Mouse (Mus musculus): ENCODE measurements around the gene Lce3e.

DNA sequence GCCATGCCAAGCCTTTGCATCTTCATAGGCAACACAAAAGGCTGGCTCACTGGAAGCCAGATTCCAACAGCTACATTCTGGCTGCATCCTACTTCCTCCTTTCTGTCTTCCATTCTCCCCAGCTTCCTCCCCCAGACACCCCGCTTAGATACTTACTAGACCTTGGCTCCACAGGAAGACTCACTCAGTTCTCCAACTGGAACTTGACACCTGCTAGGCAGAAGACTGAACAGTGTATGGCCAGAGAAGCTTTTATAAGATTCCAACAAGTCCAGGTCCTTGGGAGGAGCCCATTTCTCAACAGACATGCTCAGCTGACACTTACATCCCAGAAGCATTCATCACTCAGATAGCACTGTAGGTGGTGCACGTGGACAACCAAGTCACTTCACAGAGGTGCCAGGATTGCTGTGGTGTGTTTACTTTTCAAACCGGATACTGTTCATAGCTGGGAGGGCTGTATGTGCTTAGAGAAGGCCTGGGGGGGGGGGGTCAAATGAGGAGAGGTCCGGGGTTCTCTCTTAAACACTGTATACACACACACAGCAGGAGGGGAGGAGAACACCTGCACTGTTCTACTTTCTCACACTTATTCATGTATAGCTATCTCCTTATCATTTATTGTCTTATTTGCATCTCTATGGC lies 48.7 kb downstream of the Lce3e start, which contains the start of gene Crct1:
- TF ChIP-seq POLR2A (IDR thresholded peaks at IDR 0.05; ENCODE audit: insufficient read length, low read depth) (no peak), POLR2AphosphoS2 (IDR thresholded peaks at IDR 0.05; ENCODE audit: insufficient read length, low read depth) (no peak), TCF12 (IDR thresholded peaks at IDR 0.05; ENCODE audit: insufficient read depth, poor library complexity, severe bottlenecking) (no peak), MAX (IDR thresholded peaks at IDR 0.05; ENCODE audit: low read depth) (no peak), USF1 (IDR thresholded peaks at IDR 0.05; ENCODE audit: low read depth) (no peak), MYOG (IDR thresholded peaks at IDR 0.05; ENCODE audit: control insufficient read depth in 1 of 3, insufficient read depth in 1 of 3, insufficient read length in 2 of 3, low read depth in 2 of 3) (no peak), E2F4 (IDR thresholded peaks at IDR 0.05; ENCODE audit: insufficient read depth) (no peak)
